Mouse (Mus musculus): Measurements from ENCODE around the gene Dpm1.

The Dpm1 gene

DNA sequence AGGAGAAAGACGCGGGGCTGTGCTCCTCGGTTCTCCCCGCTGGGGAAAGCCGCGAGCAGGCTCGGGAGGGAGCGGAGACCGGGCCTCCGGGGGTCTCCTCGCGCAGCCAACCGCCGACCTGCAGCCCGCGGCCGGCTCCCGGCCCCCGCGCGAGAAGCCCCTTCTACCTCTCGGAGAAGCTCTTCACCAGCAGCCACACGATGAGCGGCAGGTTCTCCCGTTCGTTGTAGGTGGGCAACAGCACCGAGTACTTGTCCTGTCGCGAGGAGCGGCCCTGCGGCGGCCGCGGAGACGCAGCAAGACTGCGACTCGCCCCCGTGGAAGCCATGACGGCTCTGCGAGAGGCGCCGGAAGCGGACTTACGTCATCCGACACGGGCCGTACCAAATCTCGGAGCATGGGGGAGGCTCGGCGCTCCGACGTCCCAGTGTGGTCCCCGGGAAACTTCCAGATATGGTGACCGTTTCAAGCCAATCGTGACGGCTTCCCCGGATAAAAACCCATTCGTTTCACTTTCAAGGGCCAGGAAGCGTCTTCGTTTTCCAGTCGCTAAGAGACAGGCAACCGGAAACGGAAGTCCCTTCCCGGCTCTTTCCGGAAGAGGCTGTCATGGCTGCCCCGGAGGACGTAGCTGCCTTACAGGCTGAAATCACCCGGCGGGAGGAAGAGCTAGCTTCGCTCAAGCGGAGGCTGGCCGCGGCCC lies at the start of gene Dpm1, which contains the start of the genes Gm20716 and Mocs3:
TSS of gene Dpm1 (minus strand) at position 566 of the 703 bp plus-strand sequence.
TSS of gene Gm20716 (minus strand) at position 339 of the 703 bp plus-strand sequence.
TSS of gene Mocs3 (plus strand) at position 597 of the 703 bp plus-strand sequence.
- peak; percentile 96 for DNase-seq (ENCODE audit: extremely low read depth, insufficient read length, low spot score)

- DNase-seq (ENCODE audit: extremely low read depth, insufficient read length, low spot score): no peak
Measured at GRCm38 (mm10) chr2:168274374-168274935, 44.1 kb upstream of the Dpm1 start.

- no peak for DNase-seq (ENCODE audit: extremely low read depth, insufficient read length, low spot score)
Measured at GRCm38 (mm10) chr2:168273387-168273786, 43.0 kb upstream of the Dpm1 start.

DNA sequence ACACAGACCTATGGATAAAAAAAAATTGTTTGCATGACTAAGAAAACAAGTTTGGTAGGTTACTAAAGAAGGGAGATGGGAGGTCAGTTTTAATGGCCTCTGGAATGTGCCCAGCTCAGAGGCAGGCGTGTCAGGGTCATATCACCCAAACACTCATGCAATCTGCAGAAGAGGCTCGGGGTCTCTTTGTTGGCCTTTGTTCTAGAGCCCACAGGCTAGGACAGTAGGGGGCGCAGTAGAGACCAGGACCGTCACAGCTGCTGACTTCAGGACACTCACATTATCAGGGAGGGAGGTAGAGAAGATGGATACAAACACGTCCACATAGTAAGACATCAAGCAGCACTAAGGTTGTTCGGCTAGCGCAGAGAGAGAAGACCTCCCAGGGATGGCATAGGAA lies 37.6 kb upstream of the Dpm1 start:
- DNase-seq (ENCODE audit: extremely low read depth, insufficient read length, low spot score): no peak

GRCm38 (mm10) chr2:168260900-168261299 lies 30.5 kb upstream of the Dpm1 start:
- no peak for DNase-seq (ENCODE audit: extremely low read depth, insufficient read length, low spot score)

- no peak for DNase-seq (ENCODE audit: extremely low read depth, insufficient read length, low spot score)
Measured at GRCm38 (mm10) chr2:168260124-168260523, 29.7 kb upstream of the Dpm1 start.

DNA sequence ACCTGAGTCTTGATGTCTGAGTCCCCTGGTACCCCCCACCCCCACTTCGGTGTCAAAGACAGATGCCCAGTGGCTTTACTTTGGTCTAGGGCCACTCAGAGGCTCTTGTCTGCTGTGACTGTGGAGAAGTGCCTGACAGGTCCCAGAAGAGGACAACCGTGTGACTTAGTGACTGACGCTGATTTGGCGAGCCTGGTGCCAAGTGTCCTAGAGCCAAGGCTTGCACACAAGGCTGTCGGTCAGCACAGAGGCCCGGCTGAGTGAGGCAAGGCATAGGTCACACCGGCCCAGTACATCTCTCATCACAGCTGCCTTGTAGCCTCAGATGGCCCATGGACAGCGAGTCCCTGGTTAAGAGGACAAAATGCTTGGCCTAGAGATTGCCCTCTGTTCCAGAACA lies 28.7 kb upstream of the Dpm1 start:
- DNase-seq (ENCODE audit: extremely low read depth, insufficient read length, low spot score): no peak

GRCm38 (mm10) chr2:168257188-168257587 lies 26.8 kb upstream of the Dpm1 start:
- DNase-seq (ENCODE audit: extremely low read depth, insufficient read length, low spot score): no peak

DNA sequence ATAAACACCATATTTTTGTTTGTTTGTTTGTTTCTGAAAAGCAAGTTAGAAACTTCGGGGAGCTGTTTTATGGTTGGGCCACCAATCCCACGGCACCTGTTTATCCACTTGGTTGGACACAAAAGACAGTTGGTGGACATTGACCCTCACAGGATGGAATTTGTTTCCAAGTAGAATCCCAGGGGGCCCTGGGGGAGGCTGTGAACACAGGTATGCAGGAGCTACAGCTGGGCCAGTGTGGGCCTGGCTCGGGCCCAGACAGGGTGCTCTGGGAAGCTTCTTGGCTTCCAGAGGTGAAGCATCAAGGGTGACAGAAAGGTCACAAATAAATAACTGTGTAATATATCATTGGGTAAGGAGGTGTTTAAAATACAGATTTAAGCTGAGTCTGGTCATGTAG lies 26.1 kb upstream of the Dpm1 start:
- no peak for DNase-seq (ENCODE audit: extremely low read depth, insufficient read length, low spot score)

- DNase-seq (ENCODE audit: extremely low read depth, insufficient read length, low spot score): no peak
Measured at GRCm38 (mm10) chr2:168253822-168254221, 23.4 kb upstream of the Dpm1 start.

GRCm38 (mm10) chr2:168252639-168253292 lies 22.4 kb upstream of the Dpm1 start:
- DNase-seq (ENCODE audit: extremely low read depth, insufficient read length, low spot score): peak; percentile 40

- peak; percentile 39 for DNase-seq (ENCODE audit: extremely low read depth, insufficient read length, low spot score)
Measured at GRCm38 (mm10) chr2:168250270-168250669, 19.9 kb upstream of the Dpm1 start.

GRCm38 (mm10) chr2:168248856-168249245 lies 18.5 kb upstream of the Dpm1 start:
- DNase-seq (ENCODE audit: extremely low read depth, insufficient read length, low spot score): peak; percentile 48

DNA sequence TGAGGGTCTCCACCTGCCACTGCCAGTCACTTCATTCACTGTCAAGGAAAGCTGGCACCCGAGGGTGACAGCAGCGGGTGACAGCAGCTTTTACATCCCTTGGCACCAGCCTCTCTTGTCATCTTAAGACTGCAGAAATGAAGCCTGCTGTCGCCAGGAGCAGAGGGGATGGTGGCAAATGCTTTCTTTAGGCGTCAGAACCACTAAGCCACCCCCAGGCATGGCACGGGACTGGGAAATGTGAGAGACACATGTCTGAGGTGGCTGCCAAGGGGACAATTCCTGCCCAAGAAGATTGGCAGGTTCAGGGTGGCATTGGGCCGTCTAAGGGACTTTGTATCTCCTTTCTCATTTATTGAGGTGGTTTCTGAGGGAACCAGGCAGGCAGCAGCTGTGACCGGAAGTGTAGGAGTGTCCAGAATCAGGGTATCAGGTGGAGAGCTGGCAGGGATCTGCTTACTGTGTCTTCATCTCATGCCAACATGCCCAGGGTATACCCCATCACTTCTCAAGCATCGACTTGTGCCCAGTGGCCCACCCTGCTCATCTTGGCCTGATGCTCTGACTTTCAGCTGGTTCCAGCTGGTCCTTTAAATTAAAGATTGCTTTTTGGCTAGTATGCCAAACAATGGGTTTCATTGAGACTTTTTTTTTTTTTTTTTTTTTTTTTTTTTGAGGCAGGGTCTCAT lies 17.9 kb upstream of the Dpm1 start:
- no peak for DNase-seq (ENCODE audit: extremely low read depth, insufficient read length, low spot score)

GRCm38 (mm10) chr2:168245571-168245970 lies 15.2 kb upstream of the Dpm1 start:
- no peak for DNase-seq (ENCODE audit: extremely low read depth, insufficient read length, low spot score)

DNA sequence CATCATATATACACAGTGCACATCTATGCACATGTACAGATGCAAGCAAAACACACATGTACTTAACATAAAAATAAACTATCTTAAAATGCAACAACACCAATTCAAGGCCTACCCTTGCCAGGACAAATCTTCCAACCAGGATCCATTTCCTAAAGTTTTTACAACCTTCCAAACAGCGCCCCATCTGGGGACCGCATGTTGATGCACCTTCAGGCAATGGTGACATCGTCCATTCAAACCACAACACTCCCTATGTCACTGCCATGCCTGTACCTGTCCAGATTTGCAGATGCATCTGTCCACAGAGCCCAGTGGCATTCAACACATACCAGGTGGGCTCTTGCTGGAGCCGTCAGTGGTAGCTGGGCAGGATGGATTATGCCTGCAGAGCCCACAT lies 12.9 kb upstream of the Dpm1 start:
- no peak for DNase-seq (ENCODE audit: extremely low read depth, insufficient read length, low spot score)

GRCm38 (mm10) chr2:168242841-168243240 lies 12.4 kb upstream of the Dpm1 start:
- DNase-seq (ENCODE audit: extremely low read depth, insufficient read length, low spot score): no peak

GRCm38 (mm10) chr2:168238335-168238734 lies 7.9 kb upstream of the Dpm1 start:
- DNase-seq (ENCODE audit: extremely low read depth, insufficient read length, low spot score): no peak

GRCm38 (mm10) chr2:168233286-168233685 lies 2.9 kb upstream of the Dpm1 start:
- DNase-seq (ENCODE audit: extremely low read depth, insufficient read length, low spot score): no peak

DNA sequence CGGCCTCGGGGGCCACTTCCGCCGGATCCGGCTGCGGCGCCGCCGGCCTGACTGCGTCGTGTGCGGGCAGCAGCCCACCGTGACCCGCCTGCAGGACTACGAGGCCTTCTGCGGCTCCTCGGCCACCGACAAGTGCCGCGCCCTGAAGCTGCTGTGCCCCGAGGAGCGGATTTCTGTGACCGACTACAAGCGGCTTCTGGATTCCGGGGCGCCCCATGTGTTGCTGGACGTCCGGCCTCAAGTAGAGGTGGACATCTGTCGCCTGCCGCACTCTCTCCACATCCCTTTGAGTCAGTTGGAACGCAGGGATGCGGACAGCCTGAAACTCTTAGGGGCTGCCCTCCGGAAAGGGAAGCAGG lies 1.1 kb upstream of the Dpm1 start:
- DNase-seq (ENCODE audit: extremely low read depth, insufficient read length, low spot score): peak; percentile 22

- DNase-seq (ENCODE audit: extremely low read depth, insufficient read length, low spot score): no peak
Measured at GRCm38 (mm10) chr2:168230773-168231470, 531 bp upstream of the Dpm1 start.

Data from 3134 (cell line).